Mouse (Mus musculus) stomach, embryonic 15.5 days (tissue): ENCODE data around the gene Tmem114. TPM values are rescaled to one million over a fixed set of nuclear protein-coding genes. Genes with fewer than 3 reads are reported as not detected.

Experiments
- ATAC-seq: fragments of 200-750 bp; cut with Nextera tagmentation; 2 replicates; pipeline ENCODE4 v1.8.0; 2017; ENCODE audit warnings: low read depth, moderate number of reproducible peaks, moderate TSS enrichment; ENCODE audit not compliant: insufficient read depth, low FRiP score
- H3K27ac ChIP-seq: fragments of 300-500 bp; sonication (generic); 2 replicates; pipeline ENCODE4 v1.5.1; 2015; ENCODE audit warnings: mild to moderate bottlenecking, inconsistent platforms
- H3K27me3 ChIP-seq: fragments of 300-500 bp; sonication (generic); replicated peaks from 2 replicates; pipeline ENCODE4 v1.6.1; 2015; ENCODE audit warnings: inconsistent platforms
- H3K36me3 ChIP-seq: fragments of 300-500 bp; sonication (generic); 2 replicates; pipeline ENCODE4 v1.6.1; 2015; ENCODE audit warnings: inconsistent platforms
- H3K4me1 ChIP-seq: fragments of 300-500 bp; sonication (generic); 2 replicates; pipeline ENCODE4 v1.6.1; 2015; ENCODE audit warnings: inconsistent platforms
- H3K4me2 ChIP-seq: fragments of 300-500 bp; sonication (generic); 2 replicates; pipeline ENCODE4 v1.6.1; 2015; ENCODE audit warnings: mild to moderate bottlenecking, inconsistent platforms
- H3K4me3 ChIP-seq: fragments of 300-500 bp; sonication (generic); replicated peaks from 2 replicates; pipeline ENCODE4 v1.5.1; 2015; ENCODE audit warnings: inconsistent platforms
- H3K9ac ChIP-seq: fragments of 300-500 bp; sonication (generic); 2 replicates; pipeline ENCODE4 v1.6.1; 2015; ENCODE audit warnings: inconsistent platforms
- H3K9me3 ChIP-seq: fragments of 300-500 bp; sonication (generic); 2 replicates; pipeline ENCODE4 v1.6.1; 2016; ENCODE audit warnings: inconsistent platforms
- WGBS: fragments of 180-500 bp; shearing (Covaris S2); methylation state at CpG from one replicate; pipeline ENCODE4 v1.1.7; 2015; 5-methylcytosine and 5-hydroxymethylcytosine counted together
- polyA plus RNA-seq: library from polyadenylated mRNA; unstranded; fragments of >200 nt; fragmentation: Nextera tagmentation; extraction: Ambion mirVana; gene quantifications from 2 replicates; pipeline ENCODE4 v1.2.1, GENCODE M21; 2015

Tmem114 gene
- polyA plus RNA-seq, 1 experiment from 2014 or later, result 0.15 TPM

DNA sequence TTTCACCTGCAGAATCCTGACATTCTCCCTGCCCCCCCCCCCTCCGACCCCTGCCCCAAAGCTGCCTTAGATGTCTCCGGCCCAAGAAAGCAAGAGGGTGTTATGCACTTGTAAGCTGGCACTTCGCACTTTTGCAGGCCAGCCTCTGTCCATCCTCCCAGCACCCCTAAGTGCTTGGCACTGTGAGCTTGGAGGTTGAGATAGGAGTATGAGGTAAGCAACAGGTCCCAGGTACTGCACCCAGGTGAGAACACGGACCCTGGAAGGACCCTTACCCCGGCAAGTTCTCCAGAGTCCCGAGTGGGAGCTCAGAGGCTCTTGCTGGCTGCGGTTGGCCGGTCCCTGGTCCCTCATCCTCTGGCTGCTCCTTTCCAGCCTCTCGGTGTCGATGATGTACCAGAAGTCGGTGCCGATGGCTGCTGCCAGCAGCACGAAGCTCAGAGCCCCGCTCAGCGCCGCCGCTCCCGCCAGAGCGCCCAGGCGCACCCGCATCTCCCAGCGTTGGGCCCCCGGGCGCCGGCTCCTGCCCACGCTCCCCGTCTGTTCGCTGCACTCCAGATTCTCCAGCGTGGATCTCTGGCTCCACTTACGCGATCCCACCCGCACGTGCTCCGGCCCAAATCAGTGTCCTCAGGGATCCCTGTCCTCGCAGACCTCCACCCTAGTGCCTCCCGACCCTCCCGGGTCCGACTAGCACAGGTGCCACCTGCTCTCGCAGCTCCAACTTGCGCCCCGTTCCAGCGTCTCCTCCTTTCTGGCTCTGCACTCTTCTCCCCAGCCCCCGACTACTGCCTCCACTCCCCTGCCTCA, 570 bp downstream of the Tmem114 start:
- 5% methylated on average over 43 of the region's 43 CpGs for WGBS

GRCm38 (mm10) chr16:8423626-8424114, 1.3 kb downstream of the Tmem114 start:
- no peaks in the 10 kb centered on the region for H3K36me3 ChIP-seq
- H3K9me3 ChIP-seq, result no peaks in the 10 kb centered on the region
- no peak overlapping the region for H3K4me3 ChIP-seq
- no peaks in the 10 kb centered on the region for H3K4me1 ChIP-seq
- peaks cover 37% of the 10 kb centered on the region for H3K27me3 ChIP-seq
- no peak for ATAC-seq
- H3K27ac ChIP-seq, result no peak overlapping the region
- H3K9ac ChIP-seq, result no peak overlapping the region
- WGBS, result 42% methylated on average over 7 of the region's 7 CpGs
- H3K4me2 ChIP-seq, result no peak overlapping the region

More for the DNA sequence above, 570 bp downstream of the Tmem114 start:
- Histone ChIP-seq H3K4me1 (no peaks in the 10 kb centered on the region), H3K9me3 (no peaks in the 10 kb centered on the region), H3K4me2 (peak overlapping the region; percentile 58), H3K36me3 (no peaks in the 10 kb centered on the region), H3K4me3 (peak overlapping the region; percentile 33), H3K27ac (no peak overlapping the region), H3K27me3 (peaks cover 37% of the 10 kb centered on the region), H3K9ac (no peak overlapping the region)
- no peak for ATAC-seq

GRCm38 (mm10) chr16:8420842-8421241, 4.1 kb downstream of the Tmem114 start:
- Histone ChIP-seq H3K4me3 (no peak overlapping the region), H3K27ac (no peak overlapping the region), H3K4me2 (no peak overlapping the region), H3K9ac (no peak overlapping the region), H3K9me3 (no peaks in the 10 kb centered on the region), H3K27me3 (peaks cover 28% of the 10 kb centered on the region), H3K4me1 (no peaks in the 10 kb centered on the region), H3K36me3 (no peaks in the 10 kb centered on the region)
- 90% methylated on average over 4 of the region's 4 CpGs for WGBS
- no peak for ATAC-seq

GRCm38 (mm10) chr16:8420381-8420780, 4.6 kb downstream of the Tmem114 start:
- no peak overlapping the region for H3K9ac ChIP-seq
- H3K4me1 ChIP-seq, result no peaks in the 10 kb centered on the region
- WGBS, result 68% methylated on average over 10 of the region's 10 CpGs
- no peaks in the 10 kb centered on the region for H3K36me3 ChIP-seq
- no peak overlapping the region for H3K27ac ChIP-seq
- H3K4me2 ChIP-seq, result no peak overlapping the region
- no peaks in the 10 kb centered on the region for H3K9me3 ChIP-seq
- ATAC-seq, result no peak
- H3K4me3 ChIP-seq, result no peak overlapping the region
- H3K27me3 ChIP-seq, result peaks cover 23% of the 10 kb centered on the region

GRCm38 (mm10) chr16:8419666-8420065, 5.3 kb downstream of the Tmem114 start:
- H3K27me3 ChIP-seq, result peaks cover 16% of the 10 kb centered on the region
- no peak overlapping the region for H3K9ac ChIP-seq
- H3K4me2 ChIP-seq, result no peak overlapping the region
- WGBS, result 88% methylated on average over 8 of the region's 8 CpGs
- no peak for ATAC-seq
- no peak overlapping the region for H3K27ac ChIP-seq
- H3K4me1 ChIP-seq, result no peaks in the 10 kb centered on the region
- H3K9me3 ChIP-seq, result no peaks in the 10 kb centered on the region
- H3K4me3 ChIP-seq, result no peak overlapping the region
- no peaks in the 10 kb centered on the region for H3K36me3 ChIP-seq

GRCm38 (mm10) chr16:8418126-8418525, 6.8 kb downstream of the Tmem114 start:
- no peak for ATAC-seq

GRCm38 (mm10) chr16:8417011-8417720, 7.8 kb downstream of the Tmem114 start:
- no peak overlapping the region for H3K27ac ChIP-seq
- no peaks in the 10 kb centered on the region for H3K4me1 ChIP-seq
- WGBS, result 68% methylated on average over 20 of the region's 20 CpGs
- no peak overlapping the region for H3K4me2 ChIP-seq
- H3K9ac ChIP-seq, result no peak overlapping the region
- no peaks in the 10 kb centered on the region for H3K27me3 ChIP-seq
- no peaks in the 10 kb centered on the region for H3K9me3 ChIP-seq
- H3K4me3 ChIP-seq, result no peak overlapping the region
- ATAC-seq, result no peak
- H3K36me3 ChIP-seq, result no peaks in the 10 kb centered on the region

More at GRCm38 (mm10) chr16:8418126-8418525, 6.8 kb downstream of the Tmem114 start:
- no peaks in the 10 kb centered on the region for H3K4me1 ChIP-seq
- no peak overlapping the region for H3K27ac ChIP-seq
- no peaks in the 10 kb centered on the region for H3K36me3 ChIP-seq
- no peak overlapping the region for H3K4me3 ChIP-seq
- H3K9ac ChIP-seq, result no peak overlapping the region
- WGBS, result 82% methylated on average over 3 of the region's 3 CpGs
- peaks cover under 1% of the 10 kb centered on the region; the same call in 1 of the 2 replicates for H3K27me3 ChIP-seq
- no peak overlapping the region for H3K4me2 ChIP-seq
- H3K9me3 ChIP-seq, result no peaks in the 10 kb centered on the region

DNA sequence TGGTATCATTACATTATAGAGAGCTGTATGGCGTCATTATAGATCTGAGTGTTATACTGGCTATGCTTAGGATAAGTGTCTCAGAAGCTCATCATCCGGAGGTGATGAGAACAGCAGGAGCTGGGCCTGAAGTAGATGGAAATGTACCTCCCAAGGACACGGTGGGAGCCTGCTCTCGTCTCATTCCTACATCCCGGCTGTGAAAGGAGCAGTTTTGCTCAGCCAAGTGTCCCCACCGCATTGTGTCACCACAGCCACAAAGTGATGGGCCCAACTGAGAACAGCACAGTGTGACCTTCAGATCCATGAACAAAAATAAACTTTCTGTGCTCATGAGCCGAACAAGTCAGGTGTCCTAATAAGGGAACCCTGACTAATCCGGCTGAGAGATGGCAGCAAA, 8.9 kb downstream of the Tmem114 start:
- ATAC-seq, result no peak
- 83% methylated on average over 8 of the region's 8 CpGs for WGBS
- Histone ChIP-seq H3K9me3 (no peaks in the 10 kb centered on the region), H3K27me3 (peaks cover 4% of the 10 kb centered on the region; the same call in 1 of the 2 replicates), H3K36me3 (no peaks in the 10 kb centered on the region), H3K4me2 (no peak overlapping the region), H3K27ac (no peak overlapping the region), H3K9ac (no peak overlapping the region), H3K4me1 (no peaks in the 10 kb centered on the region), H3K4me3 (no peak overlapping the region)

GRCm38 (mm10) chr16:8413441-8413840, 11.5 kb downstream of the Tmem114 start:
- H3K9me3 ChIP-seq, result no peaks in the 10 kb centered on the region
- H3K27me3 ChIP-seq, result peaks cover 7% of the 10 kb centered on the region; the same call in 1 of the 2 replicates
- ATAC-seq, result no peak
- no peak overlapping the region for H3K27ac ChIP-seq
- WGBS, result 72% methylated on average over 8 of the region's 8 CpGs
- no peak overlapping the region for H3K4me2 ChIP-seq
- no peaks in the 10 kb centered on the region for H3K4me1 ChIP-seq
- H3K9ac ChIP-seq, result no peak overlapping the region
- no peak overlapping the region for H3K4me3 ChIP-seq
- H3K36me3 ChIP-seq, result no peaks in the 10 kb centered on the region

- H3K9me3 ChIP-seq, result no peaks in the 10 kb centered on the region
- no peak overlapping the region for H3K27ac ChIP-seq
- H3K36me3 ChIP-seq, result no peaks in the 10 kb centered on the region
- H3K9ac ChIP-seq, result no peak overlapping the region
- WGBS, result 12% methylated on average over 7 of the region's 7 CpGs
- H3K27me3 ChIP-seq, result peaks cover 7% of the 10 kb centered on the region; the same call in 1 of the 2 replicates
- ATAC-seq, result no peak
- H3K4me2 ChIP-seq, result no peak overlapping the region
- no peaks in the 10 kb centered on the region for H3K4me1 ChIP-seq
- H3K4me3 ChIP-seq, result no peak overlapping the region
Observed at GRCm38 (mm10) chr16:8412213-8412612, 12.7 kb downstream of the Tmem114 start.

- no peak overlapping the region for H3K27ac ChIP-seq
- 0 out of 2 replicates have a peak, but pooled peaks cover 3% of the 10 kb centered on the region for H3K4me1 ChIP-seq
- H3K9me3 ChIP-seq, result no peaks in the 10 kb centered on the region
- H3K27me3 ChIP-seq, result peaks cover 7% of the 10 kb centered on the region; the same call in 1 of the 2 replicates
- H3K4me2 ChIP-seq, result no peak overlapping the region
- H3K9ac ChIP-seq, result no peak overlapping the region
- no peak overlapping the region for H3K4me3 ChIP-seq
- 22% methylated on average over 10 of the region's 10 CpGs for WGBS
- no peaks in the 10 kb centered on the region for H3K36me3 ChIP-seq
- no peak for ATAC-seq
Observed at GRCm38 (mm10) chr16:8409197-8409596, 15.7 kb downstream of the Tmem114 start.

DNA sequence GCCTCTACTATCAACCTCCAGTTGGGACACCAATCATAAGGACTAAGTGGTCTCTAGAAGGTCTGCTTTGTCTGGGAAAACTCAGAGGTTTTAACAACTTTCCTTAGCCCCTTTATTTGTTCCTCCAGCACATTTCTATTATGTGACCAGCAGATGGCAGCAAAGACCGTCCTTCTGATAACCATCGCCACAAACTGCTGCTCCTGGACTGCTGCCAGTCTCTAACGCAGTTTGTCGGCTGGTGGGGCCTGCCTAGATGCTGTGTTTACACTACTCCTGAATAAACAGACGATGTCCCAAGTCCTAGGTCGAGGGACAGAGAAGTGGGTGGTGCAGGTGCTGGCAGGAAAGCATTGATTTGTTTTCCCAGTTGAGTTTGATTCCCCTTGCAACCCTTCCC, 18.2 kb downstream of the Tmem114 start:
- Histone ChIP-seq H3K9me3 (no peaks in the 10 kb centered on the region), H3K27ac (no peak overlapping the region), H3K36me3 (no peaks in the 10 kb centered on the region), H3K9ac (no peak overlapping the region), H3K4me2 (no peak overlapping the region), H3K27me3 (peaks cover 5% of the 10 kb centered on the region; the same call in 1 of the 2 replicates), H3K4me3 (no peak overlapping the region), H3K4me1 (0 out of 2 replicates have a peak, but pooled peaks cover 5% of the 10 kb centered on the region)
- peak; percentile 28; the same call in 1 of the 2 replicates for ATAC-seq
- WGBS, result 0% methylated on average over 6 of the region's 6 CpGs
